Mouse (Mus musculus) forebrain, embryonic 10.5 days (tissue): ENCODE measurements around the gene Prr36. TPM values are rescaled to one million over a fixed set of nuclear protein-coding genes. Genes with fewer than 3 reads are reported as not detected.
A peak's percentile ranks its signal among the peaks of the same experiment; 100 is the strongest.

Experiments
- DNase-seq: peaks from one replicate; pipeline ENCODE4 v3.0.0-alpha.2; 2017; ENCODE audit warnings: low spot score; ENCODE audit errors: extremely low spot score
- H3K27ac ChIP-seq: fragments of 300-500 bp; sonication (generic); 2 replicates; pipeline ENCODE4 v1.5.1; 2016; ENCODE audit warnings: mild to moderate bottlenecking
- H3K27me3 ChIP-seq: fragments of 300-500 bp; sonication (generic); 2 replicates; pipeline ENCODE4 v1.6.1; 2016; ENCODE audit warnings: mild to moderate bottlenecking; ENCODE audit not compliant: poor library complexity, severe bottlenecking
- H3K36me3 ChIP-seq: fragments of 300-500 bp; sonication (generic); replicated peaks from 2 replicates; pipeline ENCODE4 v1.6.1; 2016; ENCODE audit warnings: mild to moderate bottlenecking, moderate library complexity
- H3K4me1 ChIP-seq: fragments of 300-500 bp; sonication (generic); 2 replicates; pipeline ENCODE4 v1.6.1; 2016
- H3K4me3 ChIP-seq: fragments of 300-500 bp; sonication (generic); 2 replicates; pipeline ENCODE4 v1.5.1; 2016; ENCODE audit warnings: mild to moderate bottlenecking, moderate library complexity
- H3K9me3 ChIP-seq: fragments of 300-500 bp; sonication (generic); 2 replicates; pipeline ENCODE4 v1.6.1; 2016; ENCODE audit warnings: mild to moderate bottlenecking, moderate library complexity
- WGBS: fragments of 180-500 bp; shearing (Covaris S2); methylation state at CpG from one replicate; pipeline ENCODE4 v1.1.7; 2016; 5-methylcytosine and 5-hydroxymethylcytosine counted together
- polyA plus RNA-seq: library from polyadenylated mRNA; unstranded; fragments of >200 nt; fragmentation: Nextera tagmentation; extraction: Ambion mirVana; gene quantifications from 2 replicates; pipeline ENCODE4 v1.2.1, GENCODE M21; 2016

Gene Prr36
- polyA plus RNA-seq, 1 experiment from 2014 or later, result 18.3 TPM

GRCm38 (mm10) chr8:4252934-4253841, 35.9 kb upstream of the Prr36 start, which contains the start of gene Snapc2:
Snapc2 (plus strand) TSS chr8:4253080.
- H3K36me3 ChIP-seq, result peaks cover 48% of the 10 kb centered on the region
- peak; percentile 96 for DNase-seq
- peaks cover 23% of the 10 kb centered on the region for H3K27me3 ChIP-seq
- WGBS, result 1% methylated on average over 69 of the region's 69 CpGs
- H3K9me3 ChIP-seq, result 0 out of 2 replicates have a peak, but pooled peaks cover 2% of the 10 kb centered on the region
- H3K27ac ChIP-seq, result peak within 1 kb of the TSS; percentile 96
- peaks cover 62% of the 10 kb centered on the region for H3K4me1 ChIP-seq
- H3K4me3 ChIP-seq, result peak within 1 kb of the TSS; percentile 87

- H3K4me1 ChIP-seq, result peaks cover 55% of the 10 kb centered on the region
These were observed 35.0 kb upstream of the Prr36 start for GRCm38 (mm10) chr8:4252116-4252760.

GRCm38 (mm10) chr8:4250306-4250970, 33.2 kb upstream of the Prr36 start:
- H3K36me3 ChIP-seq, result peaks cover 51% of the 10 kb centered on the region
- H3K9me3 ChIP-seq, result 0 out of 2 replicates have a peak, but pooled peaks cover 2% of the 10 kb centered on the region
- 31% methylated on average over 26 of the region's 26 CpGs for WGBS
- H3K27ac ChIP-seq, result no peak overlapping the region
- peak; percentile 81 for DNase-seq
- H3K4me1 ChIP-seq, result peaks cover 46% of the 10 kb centered on the region
- H3K27me3 ChIP-seq, result peaks cover 30% of the 10 kb centered on the region
- H3K4me3 ChIP-seq, result no peak overlapping the region; the same call in 1 of the 2 replicates

More at GRCm38 (mm10) chr8:4252116-4252760, 35.0 kb upstream of the Prr36 start:
- peaks cover 30% of the 10 kb centered on the region for H3K27me3 ChIP-seq
- peak overlapping the region; percentile 96 for H3K27ac ChIP-seq
- peak overlapping the region; percentile 87 for H3K4me3 ChIP-seq
- 49% methylated on average over 8 of the region's 8 CpGs for WGBS
- DNase-seq, result no peak
- H3K9me3 ChIP-seq, result 0 out of 2 replicates have a peak, but pooled peaks cover 2% of the 10 kb centered on the region
- H3K36me3 ChIP-seq, result peaks cover 51% of the 10 kb centered on the region

GRCm38 (mm10) chr8:4249213-4249612, 32.0 kb upstream of the Prr36 start:
- WGBS, result 13% methylated on average over 29 of the region's 29 CpGs
- peaks cover 43% of the 10 kb centered on the region for H3K4me1 ChIP-seq
- peaks cover 51% of the 10 kb centered on the region for H3K36me3 ChIP-seq
- H3K9me3 ChIP-seq, result 0 out of 2 replicates have a peak, but pooled peaks cover 2% of the 10 kb centered on the region
- peaks cover 30% of the 10 kb centered on the region for H3K27me3 ChIP-seq
- 0 out of 2 replicates have a peak overlapping the region, but pooled peaks have one; percentile 60 for H3K27ac ChIP-seq
- DNase-seq, result no peak
- H3K4me3 ChIP-seq, result peak overlapping the region; percentile 6; the same call in 1 of the 2 replicates

GRCm38 (mm10) chr8:4247951-4248540, 30.8 kb upstream of the Prr36 start, which contains the start of gene Tgfbr3l:
Tgfbr3l (plus strand) TSS chr8:4248214.
- 82% methylated on average over 15 of the region's 15 CpGs for WGBS
- Histone ChIP-seq H3K36me3 (peaks cover 61% of the 10 kb centered on the region), H3K27ac (peak within 1 kb of the TSS; percentile 60; the same call in 1 of the 2 replicates), H3K4me3 (peak within 1 kb of the TSS; percentile 6; the same call in 1 of the 2 replicates), H3K9me3 (0 out of 2 replicates have a peak, but pooled peaks cover 2% of the 10 kb centered on the region), H3K27me3 (peaks cover 30% of the 10 kb centered on the region), H3K4me1 (peaks cover 35% of the 10 kb centered on the region)
- no peak for DNase-seq

GRCm38 (mm10) chr8:4247241-4247640, 30.0 kb upstream of the Prr36 start:
- Histone ChIP-seq H3K27ac (no peak overlapping the region), H3K4me3 (no peak overlapping the region), H3K9me3 (peaks cover 2% of the 10 kb centered on the region; the same call in 1 of the 2 replicates), H3K4me1 (peaks cover 31% of the 10 kb centered on the region), H3K36me3 (peaks cover 69% of the 10 kb centered on the region), H3K27me3 (peaks cover 30% of the 10 kb centered on the region)
- DNase-seq, result no peak
- 94% methylated on average over 8 of the region's 8 CpGs for WGBS

GRCm38 (mm10) chr8:4245737-4246136, 28.5 kb upstream of the Prr36 start:
- H3K36me3 ChIP-seq, result peaks cover 84% of the 10 kb centered on the region
- peaks cover 26% of the 10 kb centered on the region for H3K4me1 ChIP-seq
- DNase-seq, result no peak
- H3K4me3 ChIP-seq, result no peak overlapping the region
- peaks cover 30% of the 10 kb centered on the region for H3K27me3 ChIP-seq
- H3K27ac ChIP-seq, result no peak overlapping the region
- 89% methylated on average over 13 of the region's 13 CpGs for WGBS
- peaks cover 2% of the 10 kb centered on the region; the same call in 1 of the 2 replicates for H3K9me3 ChIP-seq

GRCm38 (mm10) chr8:4245061-4245460, 27.8 kb upstream of the Prr36 start:
- DNase-seq, result no peak
- peaks cover 87% of the 10 kb centered on the region for H3K36me3 ChIP-seq
- no peak overlapping the region for H3K4me3 ChIP-seq
- H3K27ac ChIP-seq, result no peak overlapping the region
- peaks cover 2% of the 10 kb centered on the region; the same call in 1 of the 2 replicates for H3K9me3 ChIP-seq
- peaks cover 25% of the 10 kb centered on the region for H3K4me1 ChIP-seq
- H3K27me3 ChIP-seq, result peaks cover 25% of the 10 kb centered on the region
- WGBS, result 92% methylated on average over 5 of the region's 5 CpGs

- WGBS, result 17% methylated on average over 19 of the region's 19 CpGs
- peak overlapping the region; percentile 98 for H3K27ac ChIP-seq
These were observed 22.1 kb upstream of the Prr36 start for GRCm38 (mm10) chr8:4239193-4239890.

GRCm38 (mm10) chr8:4238434-4239192, 21.4 kb upstream of the Prr36 start, which contains the start of the genes Map2k7 and Gm49320:
Map2k7 (plus strand) TSS chr8:4238740.
Gm49320 (plus strand) TSS chr8:4238865.
- Histone ChIP-seq H3K27me3 (peaks cover 20% of the 10 kb centered on the region; the same call in 1 of the 2 replicates), H3K27ac (peak within 1 kb of the TSS; percentile 98), H3K36me3 (peaks cover 31% of the 10 kb centered on the region), H3K9me3 (no peaks in the 10 kb centered on the region; the same call in 1 of the 2 replicates), H3K4me3 (peak within 1 kb of the TSS; percentile 84), H3K4me1 (peaks cover 29% of the 10 kb centered on the region)
- peak; percentile 100 for DNase-seq
- WGBS, result under 1% methylated on average over 59 of the region's 71 CpGs

More at GRCm38 (mm10) chr8:4239193-4239890, 22.1 kb upstream of the Prr36 start:
- H3K4me3 ChIP-seq, result peak overlapping the region; percentile 84
- H3K27me3 ChIP-seq, result peaks cover 14% of the 10 kb centered on the region; the same call in 1 of the 2 replicates
- peaks cover 29% of the 10 kb centered on the region for H3K4me1 ChIP-seq
- H3K9me3 ChIP-seq, result no peaks in the 10 kb centered on the region; the same call in 1 of the 2 replicates
- peaks cover 38% of the 10 kb centered on the region for H3K36me3 ChIP-seq
- no peak for DNase-seq
